Mouse (Mus musculus) kidney, postnatal 10 days (tissue): ENCODE measurements around the gene Padi3.
A peak's percentile ranks its signal among the peaks of the same experiment; 100 is the strongest.

Experiments used
- DNase-seq: peaks from one replicate; pipeline ENCODE4 v3.0.0; 2021; ENCODE audit warnings: mixed read lengths

Padi3 gene

DNA sequence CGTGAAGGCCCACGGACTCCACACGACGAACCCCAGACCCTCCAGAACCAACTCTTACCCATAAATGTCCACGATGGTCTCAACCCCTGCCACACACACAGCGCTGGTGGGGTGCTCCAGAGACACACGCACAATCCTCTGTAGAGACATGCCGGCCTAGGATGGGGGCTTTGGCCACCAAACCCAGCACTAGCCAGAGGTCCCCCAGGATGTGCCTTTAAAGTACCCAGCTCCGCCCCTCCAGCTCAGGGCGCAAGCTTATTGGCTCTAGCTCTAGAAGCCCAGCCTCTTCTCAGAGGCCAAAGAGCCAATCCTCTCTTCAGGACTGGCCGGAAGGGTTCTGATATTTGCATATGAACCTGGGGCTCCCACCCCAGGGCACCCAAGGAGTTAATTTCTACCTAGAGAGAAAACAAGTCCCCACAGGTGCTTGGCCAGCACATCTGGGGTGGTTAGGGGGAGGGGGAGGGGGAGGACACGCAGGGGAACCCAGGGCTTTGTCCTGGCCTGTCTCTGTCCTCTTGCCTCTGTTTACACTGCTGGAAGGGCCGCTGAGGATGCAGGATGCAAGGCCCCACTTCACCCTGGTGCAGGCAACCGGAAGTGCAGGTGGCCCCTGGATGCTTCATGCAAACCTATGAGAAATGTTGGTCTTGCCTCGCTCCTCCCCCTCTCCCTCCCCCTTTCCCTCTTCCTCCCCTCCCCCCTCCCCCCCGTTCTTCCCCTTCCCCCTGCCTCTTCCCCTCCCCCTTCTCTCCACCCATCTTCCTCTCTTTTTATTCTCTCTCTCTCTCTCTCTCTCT, at the start of gene Padi3:
Gene Padi3, minus strand, starts transcription at position 191 of the 803 bp plus-strand sequence.
- DNase-seq = no peak

GRCm38 (mm10) chr4:140859291-140859690, 48.8 kb upstream of the Padi3 start:
- no peak for DNase-seq

GRCm38 (mm10) chr4:140857813-140858212, 47.4 kb upstream of the Padi3 start:
- DNase-seq = no peak

- no peak for DNase-seq
Measured at GRCm38 (mm10) chr4:140857041-140857440, 46.6 kb upstream of the Padi3 start.

DNA sequence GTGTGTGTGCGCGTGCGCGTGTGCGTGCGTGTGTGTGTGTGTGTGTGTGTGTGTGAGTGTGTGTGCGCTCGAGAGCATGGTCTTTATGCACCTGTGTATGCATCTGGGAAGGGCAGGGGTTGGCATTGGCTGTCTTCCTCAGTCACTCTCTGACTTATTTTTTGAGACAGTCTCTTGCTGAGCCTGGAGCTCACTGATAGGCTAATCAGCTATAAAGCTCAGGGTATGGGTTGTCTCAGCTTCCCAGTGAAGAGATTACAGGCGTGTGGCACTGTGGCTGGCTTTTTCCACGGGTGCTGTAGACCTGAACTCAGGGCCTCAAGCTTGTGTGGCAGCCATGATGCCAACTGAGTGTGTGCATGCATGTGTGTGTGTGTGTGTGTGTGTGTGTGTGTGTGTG, 44.7 kb upstream of the Padi3 start:
- DNase-seq = no peak

DNA sequence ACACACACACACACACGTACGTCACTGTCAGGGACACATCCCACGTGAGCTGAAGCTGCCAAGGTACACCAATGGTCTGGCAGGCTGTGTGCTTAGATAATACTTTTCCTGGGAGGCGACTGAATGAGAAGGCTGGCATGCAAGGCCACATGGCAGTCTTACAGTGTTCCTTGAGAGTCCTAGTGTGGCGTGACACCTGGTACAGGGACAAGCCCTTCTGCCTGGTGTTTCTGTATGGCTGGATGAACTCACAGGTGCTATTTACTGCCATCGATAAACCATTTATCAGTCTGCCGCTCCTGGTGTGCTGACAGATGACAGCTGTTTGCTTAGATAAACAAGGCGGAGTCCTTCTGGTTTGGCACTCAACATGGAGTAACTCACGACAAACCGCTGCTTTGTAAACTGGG, 44.0 kb upstream of the Padi3 start:
- DNase-seq = no peak

DNA sequence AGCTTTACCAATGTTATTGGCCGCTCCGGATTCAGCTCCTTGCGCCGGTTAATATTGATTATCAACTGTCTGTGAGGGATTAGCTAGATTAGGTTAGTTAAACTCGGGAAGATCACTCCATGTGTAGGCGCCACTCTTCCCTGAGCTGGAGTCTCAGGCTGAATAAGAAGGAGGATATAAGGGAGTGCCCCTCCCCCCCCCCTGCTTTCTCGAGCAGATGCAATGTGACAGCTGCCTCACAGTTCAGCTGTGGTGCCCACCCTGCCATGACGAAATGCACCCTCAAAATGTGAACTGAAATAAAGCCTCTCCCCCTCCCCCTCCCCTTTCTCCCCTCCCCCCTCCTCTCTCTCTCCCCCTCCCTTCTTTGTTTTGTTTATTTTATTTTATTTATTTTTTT, 43.2 kb upstream of the Padi3 start:
- DNase-seq = no peak

DNA sequence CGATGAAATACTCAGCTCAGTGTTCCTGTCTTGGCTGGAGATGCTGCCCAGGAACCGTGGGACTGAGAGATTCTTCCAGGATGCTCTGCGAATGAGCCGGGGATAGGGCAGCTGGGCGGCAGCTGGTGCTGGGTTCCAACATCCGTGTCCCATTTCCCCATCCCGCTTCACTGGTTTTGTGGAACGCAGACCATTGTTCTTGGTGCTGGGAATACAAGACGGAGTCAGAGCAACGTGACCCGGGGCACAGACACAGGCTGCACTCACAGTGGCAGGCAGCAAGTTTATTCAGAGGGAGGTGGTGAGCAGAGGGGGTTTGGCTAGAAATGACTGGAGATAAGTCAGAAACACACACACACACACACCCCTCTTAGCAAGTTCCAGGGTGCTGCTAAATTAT, 38.9 kb upstream of the Padi3 start:
- DNase-seq = no peak

GRCm38 (mm10) chr4:140845666-140846065, 35.2 kb upstream of the Padi3 start, which contains the start of gene Padi1:
Gene Padi1, minus strand, starts transcription at chr4:140845778.
- peak; percentile 36 for DNase-seq

DNA sequence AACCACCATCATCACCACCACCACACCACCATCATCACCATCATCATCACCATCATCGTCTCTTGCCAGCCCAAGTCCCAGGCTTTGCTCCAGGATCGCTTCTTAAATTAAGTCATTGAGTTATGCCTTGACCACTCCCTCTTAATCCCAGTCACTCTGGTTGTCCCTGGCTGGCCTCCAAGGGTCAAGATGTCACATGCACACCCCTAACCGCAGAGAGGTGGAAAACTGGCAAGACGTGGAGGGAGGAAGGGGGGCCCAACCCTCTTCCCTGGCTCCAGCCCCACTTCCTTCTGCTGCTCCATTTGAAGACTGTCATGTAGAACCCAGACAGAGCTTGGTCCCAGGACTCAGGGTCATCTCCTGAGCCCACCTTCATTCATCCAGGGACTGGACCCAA, 34.5 kb upstream of the Padi3 start:
- no peak for DNase-seq

GRCm38 (mm10) chr4:140843670-140844280, 33.3 kb upstream of the Padi3 start:
- no peak for DNase-seq

- no peak for DNase-seq
Measured at GRCm38 (mm10) chr4:140842909-140843308, 32.5 kb upstream of the Padi3 start.

DNA sequence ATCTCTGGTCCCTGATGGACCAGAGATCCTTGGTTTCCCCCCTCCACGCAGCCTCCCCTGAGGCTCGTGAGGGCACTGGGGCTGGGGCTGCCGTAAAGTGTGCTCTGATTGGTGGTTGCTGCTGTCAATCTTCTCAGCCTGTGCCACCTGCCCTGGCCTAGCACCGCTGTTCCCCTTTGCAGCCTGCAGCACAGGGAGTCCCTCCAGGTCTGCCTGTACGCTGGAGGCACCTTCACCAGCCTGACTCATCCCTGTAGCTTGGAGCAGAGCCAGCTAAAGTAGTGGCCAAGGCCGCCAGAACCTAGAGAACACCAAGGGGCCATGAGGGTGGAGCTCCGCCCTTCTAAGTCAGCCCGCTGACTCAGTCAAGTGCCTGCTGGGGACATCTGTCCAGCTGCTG, 27.4 kb upstream of the Padi3 start:
- peak; percentile 34 for DNase-seq

GRCm38 (mm10) chr4:140836208-140836866, 25.9 kb upstream of the Padi3 start:
- DNase-seq = no peak

GRCm38 (mm10) chr4:140835682-140836081, 25.2 kb upstream of the Padi3 start:
- peak; percentile 48 for DNase-seq

- no peak for DNase-seq
Measured at GRCm38 (mm10) chr4:140834327-140834934, 24.0 kb upstream of the Padi3 start.

DNA sequence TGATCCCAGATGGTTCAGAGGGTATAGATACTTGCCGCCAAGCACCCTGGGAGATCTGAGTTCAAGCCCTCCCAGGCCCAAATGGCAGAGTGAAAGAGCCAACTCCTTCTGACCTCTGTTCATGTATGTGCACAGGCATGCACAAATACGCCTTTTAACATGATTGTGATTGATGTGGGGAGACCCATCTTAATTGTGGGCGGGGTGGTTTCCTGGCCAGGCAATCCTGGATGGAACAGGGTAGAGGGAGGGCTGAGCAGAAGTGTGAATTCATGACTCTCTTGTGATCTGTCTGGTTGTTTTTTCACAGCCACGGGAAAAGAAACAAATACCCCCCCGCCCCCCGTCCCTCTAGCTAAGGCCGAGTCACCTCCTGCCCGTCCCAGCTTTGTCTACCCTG, 22.4 kb upstream of the Padi3 start:
- DNase-seq = no peak

GRCm38 (mm10) chr4:140831808-140832207, 21.4 kb upstream of the Padi3 start:
- peak; percentile 41 for DNase-seq

DNA sequence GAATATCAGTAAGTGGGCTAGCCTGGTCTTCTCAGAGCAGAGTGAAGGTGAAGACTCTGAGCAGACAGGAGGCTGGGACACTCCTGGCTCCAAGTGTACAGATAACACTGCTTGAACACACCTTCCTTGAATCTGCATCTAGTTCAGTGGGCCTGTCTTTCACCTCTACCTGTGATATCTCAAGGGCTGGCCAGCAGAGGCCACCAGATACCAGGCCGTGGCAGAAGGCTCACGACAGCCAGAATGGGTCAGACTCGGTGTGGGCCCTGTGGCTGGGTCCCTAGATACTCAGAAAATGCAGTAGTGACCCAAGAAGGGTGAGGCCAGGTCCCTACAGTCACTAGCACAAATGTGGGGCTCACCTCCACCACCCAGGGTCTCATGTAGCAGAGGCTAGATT, 16.8 kb upstream of the Padi3 start:
- no peak for DNase-seq

DNA sequence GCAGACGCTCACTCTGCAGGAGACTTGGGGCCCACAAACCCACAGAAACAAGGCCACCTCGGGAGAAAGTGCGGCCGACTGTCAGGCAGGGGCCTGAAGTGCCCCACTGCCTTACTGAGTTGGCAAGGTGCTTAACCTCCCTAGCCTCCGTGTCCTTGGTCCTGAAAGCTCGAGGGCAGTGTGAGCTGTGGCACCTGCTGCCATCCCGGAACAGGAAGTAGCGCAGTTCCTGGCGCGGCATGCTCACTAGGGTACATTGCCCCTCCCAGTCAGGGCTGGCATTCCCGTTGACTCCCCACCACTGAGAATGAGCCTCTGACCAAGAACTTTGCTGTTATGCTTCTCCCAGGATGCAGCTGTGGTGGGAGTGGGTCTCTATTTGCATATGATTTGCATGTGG, 15.5 kb upstream of the Padi3 start:
- DNase-seq = no peak

- DNase-seq = peak; percentile 49
Measured at GRCm38 (mm10) chr4:140821988-140822387, 11.5 kb upstream of the Padi3 start.

DNA sequence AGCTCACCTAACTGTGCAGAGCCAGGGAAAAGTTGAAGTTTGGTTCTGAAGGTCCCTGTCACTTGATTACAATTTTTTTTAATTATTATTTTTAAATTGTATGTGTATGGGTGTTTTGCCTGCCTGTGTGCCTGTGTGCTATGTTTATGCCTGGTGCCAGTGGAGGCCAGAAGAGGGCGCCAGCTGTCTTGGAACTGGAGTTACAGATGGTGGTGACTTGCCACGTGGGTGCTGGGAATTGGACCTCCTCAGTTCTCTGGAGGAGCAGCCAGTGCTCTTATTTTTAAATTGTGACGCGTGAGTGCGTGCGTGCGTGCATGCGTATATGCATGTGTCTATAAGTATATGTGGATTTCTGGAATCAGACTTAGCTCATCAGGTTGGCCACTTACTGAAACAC, 7.0 kb upstream of the Padi3 start:
- no peak for DNase-seq
